Mouse (Mus musculus) embryo, embryonic 9.5 days (tissue): Measurements from ENCODE around the gene Rad54l.

Experiments
- DNase-seq: peaks from one replicate; pipeline ENCODE4 v3.0.0-alpha.2; 2017; ENCODE audit errors: extremely low spot score

Rad54l gene

GRCm38 (mm10) chr4:116140801-116141574 lies 17.5 kb upstream of the Rad54l start:
- DNase-seq: no peak

- DNase-seq: no peak
Observed at GRCm38 (mm10) chr4:116137421-116137996, 14.0 kb upstream of the Rad54l start.

- no peak for DNase-seq
Observed at GRCm38 (mm10) chr4:116134990-116135389, 11.5 kb upstream of the Rad54l start.

DNA sequence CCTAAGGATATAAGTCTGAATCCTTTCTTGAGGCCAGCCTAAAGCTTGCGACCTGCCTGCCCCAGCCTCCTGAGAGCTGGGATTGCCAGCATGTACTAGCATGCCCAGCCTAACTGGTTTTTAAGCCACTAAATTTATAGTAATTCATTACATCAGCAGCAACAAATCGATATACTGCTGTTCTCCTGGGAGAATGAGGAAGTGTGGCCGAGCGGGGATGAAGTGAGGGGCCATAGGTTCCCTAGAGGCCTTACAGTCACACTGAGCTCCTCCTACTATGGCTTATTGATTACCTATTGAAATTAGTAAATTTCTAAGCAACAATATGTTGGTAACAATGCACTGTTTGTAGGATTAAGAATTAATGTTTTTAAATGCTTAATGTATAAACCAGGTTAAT lies 9.6 kb upstream of the Rad54l start:
- DNase-seq: no peak

DNA sequence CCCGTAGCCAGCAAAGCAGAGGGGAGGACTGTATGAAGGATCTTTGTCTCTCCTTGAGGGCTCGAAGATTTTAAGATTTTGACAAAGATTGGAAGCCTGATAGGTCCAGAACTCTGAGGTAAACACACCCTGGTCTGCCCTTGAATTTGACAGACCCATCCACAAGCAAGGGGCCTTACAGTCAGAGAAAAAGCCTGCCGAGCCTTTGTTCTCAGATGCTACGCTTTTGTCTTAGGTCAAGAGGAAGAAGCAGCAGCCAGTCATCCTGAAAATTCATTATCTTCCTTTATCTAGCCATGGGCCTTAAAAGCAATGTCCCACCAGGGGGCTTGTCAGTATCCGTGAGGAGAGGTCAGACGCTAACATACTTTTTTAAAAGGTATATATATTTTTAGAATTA lies 4.5 kb upstream of the Rad54l start:
- no peak for DNase-seq

- DNase-seq: no peak
Observed at GRCm38 (mm10) chr4:116125803-116126386, 2.4 kb upstream of the Rad54l start.

DNA sequence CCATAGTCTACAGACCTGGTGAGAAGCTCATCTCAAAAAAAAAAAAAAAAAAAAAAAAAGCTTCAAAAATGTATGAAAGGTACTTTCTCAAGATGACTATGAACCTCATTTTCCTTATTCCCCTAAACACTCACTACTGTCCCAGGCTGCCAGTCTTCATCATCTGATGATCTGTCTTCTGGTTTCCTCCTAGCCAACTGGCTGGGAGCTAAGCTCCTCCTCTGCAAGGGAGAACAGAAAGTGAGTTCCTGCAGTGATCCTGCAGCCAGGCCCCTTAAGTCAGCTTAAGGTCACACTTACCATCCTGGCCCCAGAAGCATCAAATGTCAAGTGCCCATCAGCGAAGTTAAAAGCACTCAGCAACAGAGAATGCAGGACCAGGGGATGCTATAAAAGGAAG lies 728 bp downstream of the Rad54l start:
- no peak for DNase-seq

GRCm38 (mm10) chr4:116111486-116111885 lies 12.0 kb downstream of the Rad54l start:
- DNase-seq: no peak

DNA sequence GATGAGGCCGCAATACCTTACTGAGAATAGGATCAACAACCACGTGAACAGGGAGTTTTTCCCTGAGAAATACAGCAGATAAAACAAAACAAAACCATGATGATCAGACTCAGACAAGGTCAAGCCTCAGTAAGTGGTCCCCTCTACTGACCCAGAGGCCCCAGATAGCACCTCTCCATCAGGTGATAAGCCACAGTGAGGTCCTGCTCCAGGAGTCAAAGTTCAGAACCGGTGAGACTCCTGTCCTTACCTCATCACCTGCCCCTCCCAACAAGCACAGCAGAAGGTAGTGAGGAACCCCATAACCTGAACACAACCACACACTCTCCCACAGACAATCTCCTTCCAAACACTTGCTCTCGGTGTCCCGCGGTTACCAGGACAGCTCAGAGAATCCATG lies 12.8 kb downstream of the Rad54l start:
- DNase-seq: no peak

GRCm38 (mm10) chr4:116105278-116105677 lies 18.2 kb downstream of the Rad54l start:
- DNase-seq: no peak

DNA sequence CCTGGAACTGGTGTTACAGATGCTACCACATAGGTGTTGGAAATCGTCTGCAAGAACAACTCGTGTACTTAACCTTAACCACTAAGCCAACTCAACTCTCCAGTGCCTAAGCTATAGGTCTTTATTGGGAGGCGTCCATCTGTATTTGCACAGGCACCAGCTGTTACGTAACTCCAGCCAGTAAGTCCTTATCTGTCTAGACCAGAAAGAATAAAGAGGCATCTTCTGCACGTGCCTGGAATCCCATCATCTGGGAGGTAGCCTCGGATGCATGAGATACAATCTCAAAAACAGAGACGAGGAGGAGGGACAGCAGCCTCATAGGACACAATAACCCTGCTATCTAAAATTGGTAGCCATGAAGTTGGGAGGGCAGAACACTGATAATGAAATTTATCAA lies 22.5 kb downstream of the Rad54l start:
- DNase-seq: no peak

GRCm38 (mm10) chr4:116097211-116097610 lies 26.3 kb downstream of the Rad54l start:
- no peak for DNase-seq

DNA sequence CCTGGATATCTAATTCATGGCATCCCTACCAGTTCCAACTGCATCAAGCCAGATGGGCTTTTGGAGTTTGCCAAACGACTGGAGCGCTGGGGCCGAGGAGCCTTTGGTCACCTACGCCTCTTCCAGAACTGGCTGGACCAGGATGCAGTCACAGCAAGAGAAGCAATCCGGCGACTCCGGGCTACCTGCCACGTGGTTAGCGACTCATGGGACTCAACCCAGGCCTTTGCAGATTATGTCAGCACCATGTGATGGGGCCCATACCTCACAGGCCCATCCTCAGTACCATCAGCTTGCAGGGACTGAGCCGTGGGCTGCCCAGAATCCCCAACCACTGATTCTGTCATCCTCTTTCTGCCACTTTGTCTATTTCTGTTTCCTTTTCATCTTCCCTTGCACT lies 27.2 kb downstream of the Rad54l start:
- no peak for DNase-seq

DNA sequence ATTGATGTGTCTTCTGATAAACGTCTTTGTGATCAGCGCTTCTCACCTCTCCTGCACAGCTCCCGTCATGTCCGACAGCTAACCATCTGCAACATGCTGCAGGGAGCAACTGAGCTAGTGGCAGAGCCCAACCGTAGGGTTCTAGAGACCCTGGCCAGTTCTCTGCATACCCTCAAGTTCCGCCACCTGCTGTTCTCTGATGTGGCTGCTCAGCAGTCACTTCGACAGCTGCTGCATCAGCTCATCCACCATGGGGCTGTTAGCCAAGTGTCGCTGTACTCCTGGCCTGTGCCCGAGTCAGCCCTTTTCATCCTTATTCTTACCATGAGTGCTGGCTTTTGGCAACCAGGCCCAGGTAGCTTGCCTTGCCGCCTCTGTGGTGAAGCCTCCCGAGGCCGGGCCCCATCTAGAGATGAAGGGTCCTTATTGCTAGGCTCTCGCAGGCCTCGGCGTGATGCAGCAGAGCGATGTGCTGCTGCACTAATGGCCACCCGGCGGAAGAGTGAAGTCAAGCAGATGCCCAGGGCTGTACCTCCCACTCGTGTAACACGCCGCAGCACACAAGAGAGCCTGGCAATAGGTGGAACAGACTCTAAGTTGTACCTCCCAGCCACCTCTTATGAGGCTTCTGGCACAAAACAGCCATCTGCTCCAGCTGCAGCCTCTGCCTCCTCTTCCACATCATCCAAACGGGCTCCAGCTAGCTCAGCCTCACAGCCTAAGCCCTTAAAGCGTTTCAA lies 34.8 kb downstream of the Rad54l start:
- no peak for DNase-seq

DNA sequence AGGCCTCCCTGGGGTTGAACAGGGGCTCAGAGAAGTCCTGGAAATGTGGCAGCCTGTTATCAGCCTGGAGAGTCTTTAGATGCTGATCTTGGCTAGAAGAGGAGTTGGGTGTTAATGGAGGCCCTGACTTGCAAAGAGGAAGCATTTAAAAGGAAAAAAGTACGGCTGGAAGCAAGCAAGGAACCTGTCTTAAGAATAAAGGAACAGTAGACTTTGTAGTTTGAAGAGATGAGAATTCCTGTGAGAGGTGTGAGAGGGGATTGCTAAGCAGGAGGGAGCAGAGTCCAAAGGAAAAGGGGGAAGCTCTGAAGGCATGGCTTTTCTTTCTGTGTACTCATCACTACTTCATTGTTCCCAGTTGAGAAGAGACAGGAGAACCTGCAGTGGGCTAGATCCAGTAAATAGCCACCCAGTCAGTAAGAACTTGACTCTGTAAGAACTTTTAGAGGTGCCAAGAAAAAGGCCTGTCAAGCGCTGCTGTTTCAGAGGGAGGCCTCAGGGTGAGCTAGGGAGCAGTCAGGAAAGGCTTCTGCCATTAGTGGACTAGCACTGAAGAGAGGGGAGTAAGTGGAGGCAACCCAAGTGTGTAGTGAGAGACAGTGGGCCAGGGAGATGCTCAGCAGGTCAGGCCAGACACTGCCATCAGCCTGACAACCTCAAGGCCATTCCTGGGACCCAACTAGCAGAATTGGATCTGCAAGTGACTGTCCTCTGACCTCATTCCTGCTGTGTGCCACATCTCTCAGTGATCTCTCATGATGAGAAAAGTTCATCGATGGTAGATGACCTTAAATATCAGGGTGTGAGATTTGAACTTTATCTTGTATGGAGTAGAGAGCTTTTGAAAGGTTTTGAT lies 46.0 kb downstream of the Rad54l start:
- DNase-seq: no peak

- DNase-seq: peak; percentile 55
Observed at GRCm38 (mm10) chr4:116076369-116077231, 46.9 kb downstream of the Rad54l start.

GRCm38 (mm10) chr4:116075631-116076368 lies 47.7 kb downstream of the Rad54l start:
- no peak for DNase-seq

DNA sequence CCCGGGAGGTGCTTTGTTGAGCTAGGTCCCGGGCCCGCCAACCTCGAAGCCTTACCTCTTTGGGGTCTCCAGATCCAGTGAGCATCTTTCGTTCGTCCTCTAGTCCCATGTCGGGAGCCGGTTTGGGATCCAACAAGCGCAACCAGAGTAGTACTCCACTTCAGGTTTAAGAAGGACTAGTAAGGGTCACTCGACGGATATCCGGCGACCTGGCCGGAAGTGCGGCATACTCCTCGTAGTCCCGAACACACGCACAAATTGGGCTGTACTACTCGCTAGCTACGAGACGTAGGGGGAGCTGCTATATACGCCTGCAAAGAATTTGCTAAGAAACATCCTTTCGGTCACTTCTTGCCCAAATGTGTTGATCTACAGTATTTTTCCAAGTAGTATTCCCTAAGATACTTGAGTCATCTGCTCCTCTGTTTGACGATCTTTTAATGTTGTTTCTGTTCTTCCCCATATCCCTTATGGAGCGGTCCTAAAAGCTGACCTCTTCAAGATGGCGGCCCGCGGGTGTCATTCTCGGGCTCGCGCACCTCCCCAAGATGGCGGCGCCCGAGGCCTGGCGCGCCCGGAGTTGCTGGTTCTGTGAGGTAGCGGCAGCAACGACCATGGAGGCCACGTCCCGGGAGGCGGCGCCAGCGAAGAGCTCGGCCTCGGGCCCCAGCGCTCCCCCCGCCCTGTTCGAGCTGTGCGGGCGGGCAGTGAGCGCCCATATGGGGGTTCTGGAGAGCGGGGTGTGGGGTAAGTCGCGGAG lies 48.4 kb downstream of the Rad54l start, which contains the start of the genes Uqcrh and Lrrc41:
Uqcrh (minus strand) TSS at position 211 of the 760 bp plus-strand sequence.
Lrrc41 (plus strand) TSS at position 409 of the 760 bp plus-strand sequence.
- peak; percentile 96 for DNase-seq

- no peak for DNase-seq
Observed at GRCm38 (mm10) chr4:116074145-116074675, 49.3 kb downstream of the Rad54l start.
